Mouse (Mus musculus) lung, embryonic 15.5 days (tissue): ENCODE measurements around the gene Kalrn. TPM values are rescaled to one million over a fixed set of nuclear protein-coding genes. Genes with fewer than 3 reads are reported as not detected.
"Not testable (repeated sequence)": the region's sequence is repeated elsewhere in the genome, so short reads cannot be mapped to it uniquely, and the experiment has no call there.

Experiments
- ATAC-seq: fragments of 200-750 bp; cut with Nextera tagmentation; 2 replicates; pipeline ENCODE4 v1.8.0; 2017; ENCODE audit warnings: moderate number of reproducible peaks, borderline replicate concordance; ENCODE audit not compliant: low FRiP score, low TSS enrichment; ENCODE audit errors: extremely low read depth
- H3K27ac ChIP-seq: fragments of 300-500 bp; sonication (generic); 2 replicates; pipeline ENCODE4 v1.5.1; 2015; ENCODE audit warnings: moderate library complexity, mild to moderate bottlenecking, inconsistent platforms
- H3K27me3 ChIP-seq: fragments of 300-500 bp; sonication (generic); 2 replicates; pipeline ENCODE4 v1.6.1; 2015; ENCODE audit warnings: inconsistent platforms
- H3K36me3 ChIP-seq: fragments of 300-500 bp; sonication (generic); 2 replicates; pipeline ENCODE4 v1.6.1; 2015; ENCODE audit warnings: inconsistent platforms
- H3K4me1 ChIP-seq: fragments of 300-500 bp; sonication (generic); 2 replicates; pipeline ENCODE4 v1.6.1; 2015; ENCODE audit warnings: inconsistent platforms
- H3K4me2 ChIP-seq: fragments of 300-500 bp; sonication (generic); 2 replicates; pipeline ENCODE4 v1.6.1; 2015; ENCODE audit warnings: inconsistent platforms, mild to moderate bottlenecking, moderate library complexity
- H3K4me3 ChIP-seq: fragments of 300-500 bp; sonication (generic); 2 replicates; pipeline ENCODE4 v1.5.1; 2015; ENCODE audit warnings: mild to moderate bottlenecking, inconsistent platforms
- H3K9ac ChIP-seq: fragments of 300-500 bp; sonication (generic); 2 replicates; pipeline ENCODE4 v1.6.1; 2015; ENCODE audit warnings: inconsistent platforms
- H3K9me3 ChIP-seq: fragments of 300-500 bp; sonication (generic); 2 replicates; pipeline ENCODE4 v1.6.1; 2016; ENCODE audit warnings: inconsistent platforms
- WGBS: fragments of 180-500 bp; shearing (Covaris S2); methylation state at CpG from one replicate; pipeline ENCODE4 v1.1.7; 2015; 5-methylcytosine and 5-hydroxymethylcytosine counted together
- polyA plus RNA-seq: library from polyadenylated mRNA; unstranded; fragments of >200 nt; fragmentation: Nextera tagmentation; extraction: Ambion mirVana; gene quantifications from 2 replicates; pipeline ENCODE4 v1.2.1, GENCODE M21; 2015

Kalrn gene
- polyA plus RNA-seq, 1 experiment from 2014 or later = 14.4 TPM

DNA sequence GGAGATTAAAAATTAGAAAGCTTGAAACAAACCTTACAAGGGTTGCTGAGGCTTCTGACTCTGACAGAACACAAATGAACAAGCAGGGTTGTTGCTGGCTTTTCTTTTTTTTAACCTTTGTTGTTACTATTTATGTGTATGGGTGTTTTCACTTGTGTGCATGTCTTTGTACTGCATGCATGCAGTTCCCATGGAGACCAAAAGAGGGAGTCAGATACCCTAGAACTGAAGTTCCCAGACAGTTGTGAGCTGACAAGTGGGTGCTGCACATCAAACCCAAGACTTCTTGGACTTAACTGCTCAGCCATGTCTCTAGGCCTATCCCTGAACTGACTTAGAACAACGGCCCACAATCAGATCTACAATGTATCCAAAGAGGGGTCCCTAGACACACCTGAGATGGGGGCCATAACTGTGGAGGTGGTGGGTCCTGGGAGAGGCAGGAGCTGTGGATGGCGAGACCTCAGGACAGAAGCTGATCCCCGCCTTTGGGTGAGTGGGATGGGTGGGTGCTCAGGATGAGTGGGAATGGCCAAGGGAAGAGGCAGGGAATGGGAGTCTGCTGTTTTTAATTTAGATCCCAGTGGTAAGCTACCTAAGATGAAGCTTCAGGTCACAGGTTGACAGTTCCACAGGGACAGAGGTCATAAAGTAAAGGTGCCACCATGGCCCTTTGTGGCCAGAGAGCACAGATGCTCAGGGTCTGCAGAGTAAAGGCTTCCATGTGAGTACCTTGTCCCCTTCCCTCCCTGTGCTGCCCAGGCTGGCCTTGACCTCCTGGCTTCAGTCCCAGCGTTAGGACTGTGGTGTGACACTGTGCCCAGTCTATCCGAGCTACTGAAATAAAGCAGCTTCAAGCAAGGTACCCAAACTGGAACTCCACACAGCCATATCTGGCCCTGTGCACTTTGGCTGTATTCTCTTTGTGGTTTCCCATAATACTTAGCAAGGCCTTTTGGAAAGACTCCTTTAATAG, 490.6 kb downstream of the Kalrn start:
- Histone ChIP-seq H3K9me3 (no peaks in the 10 kb centered on the region), H3K4me1 (peaks cover 51% of the 10 kb centered on the region), H3K4me2 (no peak overlapping the region), H3K9ac (no peak overlapping the region), H3K27ac (0 out of 2 replicates have a peak overlapping the region, but pooled peaks have one; percentile 27), H3K27me3 (no peaks in the 10 kb centered on the region), H3K36me3 (no peaks in the 10 kb centered on the region), H3K4me3 (no peak overlapping the region)
- 86% methylated on average over 5 of the region's 5 CpGs for WGBS
- ATAC-seq = no peak

DNA sequence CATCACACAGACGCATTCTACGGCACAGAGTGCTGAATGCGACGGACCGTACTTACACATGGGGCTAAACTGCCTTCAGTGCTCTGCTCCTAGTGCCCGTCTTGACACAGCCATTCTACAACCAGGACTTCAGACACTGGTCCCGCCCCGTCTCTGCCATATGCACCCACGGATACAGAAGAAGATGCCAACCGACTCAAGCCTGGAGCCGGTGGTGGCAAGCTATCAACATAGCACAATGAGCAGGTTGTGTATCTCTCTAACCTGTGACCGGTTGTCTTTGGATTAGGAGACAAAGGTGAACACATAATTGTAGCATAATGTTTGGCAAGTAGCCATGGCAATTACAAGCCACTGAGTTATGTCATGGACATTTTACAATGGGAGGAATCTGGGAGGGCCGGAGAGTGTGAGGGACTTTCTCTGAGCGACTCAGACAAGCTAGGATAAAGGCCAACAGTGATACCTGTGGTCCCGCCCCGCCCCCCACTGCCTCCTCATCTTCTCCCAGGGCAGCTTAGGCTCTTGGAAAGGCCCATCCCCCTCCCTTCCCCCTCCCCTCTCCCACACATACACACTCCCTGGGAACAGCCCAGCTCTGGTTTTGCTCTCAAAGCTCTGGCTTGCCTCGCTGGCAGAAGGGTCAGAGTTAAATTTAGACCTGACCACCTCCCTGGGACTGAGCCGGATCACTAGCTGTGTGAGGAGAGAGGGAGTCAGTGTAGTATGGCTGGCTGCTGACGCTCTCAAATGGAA, 491.5 kb downstream of the Kalrn start:
- H3K4me1 ChIP-seq = peaks cover 44% of the 10 kb centered on the region

DNA sequence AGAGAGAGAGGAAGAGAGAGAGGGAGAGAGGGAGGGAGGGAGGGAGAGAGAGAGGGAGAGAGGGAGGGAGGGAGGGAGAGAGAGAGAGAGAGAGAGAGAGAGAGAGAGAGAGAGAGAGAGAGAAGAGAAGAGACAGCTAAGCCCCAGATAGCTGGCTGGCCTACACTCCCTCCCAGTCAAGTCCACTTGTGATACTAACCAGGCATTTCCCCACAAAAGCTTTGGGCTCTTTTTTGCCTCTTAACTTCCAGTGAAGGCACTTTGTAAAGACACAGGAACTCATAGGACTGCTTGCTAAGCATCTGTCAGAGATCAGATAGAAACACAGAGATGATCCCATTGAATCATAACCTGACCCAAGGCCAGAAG, 492.0 kb downstream of the Kalrn start:
- Histone ChIP-seq H3K4me1 (peaks cover 42% of the 10 kb centered on the region), H3K27ac (peak overlapping the region; percentile 27; the same call in 1 of the 2 replicates)
- H3K36me3 ChIP-seq, H3K27me3 ChIP-seq, H3K4me2 ChIP-seq, ATAC-seq, H3K9me3 ChIP-seq, H3K4me3 ChIP-seq, H3K9ac ChIP-seq: not testable (repeated sequence)

More for the DNA sequence above, 491.5 kb downstream of the Kalrn start:
- no peak overlapping the region for H3K4me2 ChIP-seq
- no peak overlapping the region for H3K4me3 ChIP-seq
- H3K36me3 ChIP-seq = no peaks in the 10 kb centered on the region
- peak overlapping the region; percentile 27; the same call in 1 of the 2 replicates for H3K27ac ChIP-seq
- peak; percentile 68 for ATAC-seq
- 50% methylated on average over 19 of the region's 19 CpGs for WGBS
- H3K27me3 ChIP-seq = no peaks in the 10 kb centered on the region
- H3K9ac ChIP-seq = no peak overlapping the region
- H3K9me3 ChIP-seq = no peaks in the 10 kb centered on the region

DNA sequence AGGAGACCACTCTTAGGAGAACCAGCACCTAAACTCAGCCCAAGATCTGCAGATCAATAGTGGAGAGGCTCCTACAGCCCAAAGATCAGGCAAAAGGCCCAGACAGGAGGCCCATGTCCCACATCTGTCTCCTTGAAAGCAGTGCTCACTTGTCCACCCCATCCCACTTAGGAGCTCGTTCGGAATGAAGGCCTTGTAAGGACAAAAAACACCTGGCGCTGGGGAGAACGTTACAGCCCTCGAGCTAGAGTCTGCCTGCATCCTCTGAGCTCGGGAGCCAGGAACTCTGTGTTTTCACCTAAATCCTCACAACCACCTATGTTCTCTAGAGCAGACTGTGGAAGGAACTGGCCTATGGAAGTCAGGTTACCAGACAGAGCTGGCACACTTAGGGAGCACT, 492.5 kb downstream of the Kalrn start:
- WGBS = 27% methylated on average over 6 of the region's 6 CpGs

DNA sequence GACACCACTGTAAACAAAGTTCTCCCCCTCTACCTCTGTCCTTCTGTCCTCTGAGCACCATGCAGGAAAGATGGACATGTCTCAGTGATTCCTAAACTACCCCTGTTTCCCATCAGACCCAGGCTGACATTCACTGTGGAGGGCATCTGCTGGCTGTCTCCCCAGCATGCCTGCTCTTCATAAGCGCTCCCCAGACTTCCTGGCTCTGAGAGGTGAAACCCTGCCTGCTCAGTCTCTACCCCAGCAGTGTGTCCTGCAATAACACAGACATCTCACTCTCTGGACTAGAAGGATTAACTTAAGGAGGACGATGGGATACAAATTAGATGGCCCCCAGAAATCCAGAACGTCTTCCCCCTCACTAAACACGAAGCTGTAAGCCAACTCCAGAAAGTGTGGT, 493.8 kb downstream of the Kalrn start:
- H3K9me3 ChIP-seq = no peaks in the 10 kb centered on the region
- no peak overlapping the region for H3K4me3 ChIP-seq
- peaks cover 36% of the 10 kb centered on the region for H3K4me1 ChIP-seq
- H3K36me3 ChIP-seq = no peaks in the 10 kb centered on the region
- H3K4me2 ChIP-seq = no peak overlapping the region
- no peak for ATAC-seq
- H3K27ac ChIP-seq = no peak overlapping the region
- H3K27me3 ChIP-seq = no peaks in the 10 kb centered on the region
- H3K9ac ChIP-seq = no peak overlapping the region
- 64% methylated on average over 4 of the region's 4 CpGs for WGBS

More for the DNA sequence above, 492.5 kb downstream of the Kalrn start:
- Histone ChIP-seq H3K36me3 (no peaks in the 10 kb centered on the region), H3K4me1 (peaks cover 37% of the 10 kb centered on the region), H3K27ac (0 out of 2 replicates have a peak overlapping the region, but pooled peaks have one; percentile 25), H3K9ac (no peak overlapping the region), H3K4me3 (no peak overlapping the region), H3K4me2 (no peak overlapping the region), H3K27me3 (no peaks in the 10 kb centered on the region), H3K9me3 (no peaks in the 10 kb centered on the region)
- no peak for ATAC-seq

DNA sequence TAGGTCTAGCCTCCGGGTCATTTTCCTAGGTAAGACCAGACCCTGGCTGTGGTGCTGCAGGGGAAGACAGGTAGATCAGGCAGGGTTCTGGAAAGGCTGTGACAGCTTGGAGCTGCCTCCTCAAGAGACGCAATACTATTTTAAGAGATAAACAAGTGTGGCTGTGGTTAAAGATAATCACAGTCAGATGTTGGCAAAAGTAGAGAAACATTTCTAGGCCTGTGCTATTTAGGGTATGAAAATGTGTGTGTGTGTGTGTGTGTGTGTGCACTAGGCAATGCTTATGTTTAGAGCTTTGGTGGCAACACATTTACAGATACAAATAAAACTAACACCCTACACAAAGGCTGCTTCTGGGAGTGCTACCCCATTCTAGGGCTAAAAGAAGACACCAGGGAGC, 494.6 kb downstream of the Kalrn start:
- H3K9ac ChIP-seq = no peak overlapping the region

DNA sequence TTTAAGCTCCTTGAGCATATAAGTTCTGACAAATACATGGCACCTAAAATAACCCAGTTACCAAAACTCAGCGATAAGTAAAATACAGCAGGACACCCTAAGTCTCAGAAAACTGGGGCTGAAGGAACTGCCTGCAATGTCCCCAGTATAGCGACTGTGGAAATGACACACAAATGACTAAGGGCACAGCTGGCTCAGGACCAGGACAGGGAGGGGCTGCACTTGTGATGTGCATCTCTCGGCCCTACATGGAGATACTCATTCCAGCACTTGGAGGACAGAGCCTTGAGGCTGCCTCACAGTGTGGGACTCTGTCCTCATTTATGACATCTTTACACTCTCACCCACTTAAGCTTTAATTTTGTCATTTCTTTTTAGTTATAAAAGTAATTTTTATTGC, 497.2 kb downstream of the Kalrn start:
- Histone ChIP-seq H3K4me2 (no peak overlapping the region), H3K36me3 (no peaks in the 10 kb centered on the region), H3K27me3 (no peaks in the 10 kb centered on the region), H3K27ac (no peak overlapping the region), H3K9me3 (no peaks in the 10 kb centered on the region; the same call in 1 of the 2 replicates), H3K4me1 (peaks cover 20% of the 10 kb centered on the region), H3K9ac (no peak overlapping the region), H3K4me3 (no peak overlapping the region)
- no peak for ATAC-seq
- WGBS = 55% methylated on average over 3 of the region's 3 CpGs

More for the DNA sequence above, 494.6 kb downstream of the Kalrn start:
- Histone ChIP-seq H3K9me3 (no peaks in the 10 kb centered on the region; the same call in 1 of the 2 replicates), H3K4me2 (no peak overlapping the region), H3K4me1 (peaks cover 33% of the 10 kb centered on the region), H3K4me3 (no peak overlapping the region), H3K27ac (no peak overlapping the region), H3K27me3 (no peaks in the 10 kb centered on the region), H3K36me3 (no peaks in the 10 kb centered on the region)
- no peak for ATAC-seq
- WGBS = 56% methylated on average over 2 of the region's 2 CpGs

DNA sequence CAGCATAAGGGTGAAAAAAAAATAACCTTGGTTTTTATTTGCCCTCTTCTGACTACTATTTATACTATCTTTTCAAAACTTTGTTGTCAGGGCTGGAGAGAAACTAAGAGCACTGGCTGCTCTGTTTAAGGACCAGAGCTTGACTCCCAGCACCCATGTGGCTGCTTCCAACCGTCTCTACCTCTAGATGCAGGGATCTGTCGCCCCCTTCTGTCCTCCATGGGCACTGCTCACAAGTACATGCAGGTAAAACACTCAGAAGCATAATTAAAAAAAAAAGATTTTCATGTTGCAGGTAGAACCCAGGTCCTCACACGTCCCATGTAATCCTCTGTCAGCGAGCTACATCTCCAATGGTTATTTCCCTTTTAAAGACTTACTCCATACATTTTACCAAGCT, 499.4 kb downstream of the Kalrn start:
- H3K27ac ChIP-seq = no peak overlapping the region
- 90% methylated on average over 4 of the region's 4 CpGs for WGBS
- no peaks in the 10 kb centered on the region for H3K36me3 ChIP-seq
- H3K27me3 ChIP-seq = no peaks in the 10 kb centered on the region
- no peak overlapping the region for H3K4me3 ChIP-seq
- H3K4me1 ChIP-seq = peaks cover 15% of the 10 kb centered on the region
- no peak overlapping the region for H3K9ac ChIP-seq
- no peaks in the 10 kb centered on the region; the same call in 1 of the 2 replicates for H3K9me3 ChIP-seq
- no peak overlapping the region for H3K4me2 ChIP-seq
- no peak for ATAC-seq

DNA sequence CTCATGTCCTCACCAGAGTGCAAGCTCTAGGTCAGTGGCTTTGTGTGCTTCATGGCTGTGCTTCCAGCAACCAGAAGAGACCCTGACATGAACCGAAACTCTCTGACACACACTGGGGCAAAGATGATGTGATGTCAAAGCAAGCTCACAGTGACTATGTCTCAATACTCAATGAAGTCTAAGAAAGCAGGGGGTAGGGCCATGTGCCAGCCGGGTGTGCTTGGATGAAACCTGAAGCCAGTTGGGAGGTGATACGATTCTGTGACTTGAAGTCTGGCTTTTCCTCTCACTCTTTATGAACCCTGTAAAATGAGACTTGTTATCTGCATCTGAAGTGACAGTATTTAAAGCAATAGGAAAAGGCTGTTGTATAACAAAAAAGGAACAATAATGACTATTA, 501.2 kb downstream of the Kalrn start:
- WGBS = 52% methylated on average over 3 of the region's 3 CpGs
- Histone ChIP-seq H3K4me3 (no peak overlapping the region), H3K27me3 (no peaks in the 10 kb centered on the region), H3K4me1 (peaks cover 15% of the 10 kb centered on the region), H3K4me2 (no peak overlapping the region), H3K36me3 (no peaks in the 10 kb centered on the region), H3K9me3 (no peaks in the 10 kb centered on the region; the same call in 1 of the 2 replicates), H3K9ac (no peak overlapping the region), H3K27ac (no peak overlapping the region)
- no peak for ATAC-seq

DNA sequence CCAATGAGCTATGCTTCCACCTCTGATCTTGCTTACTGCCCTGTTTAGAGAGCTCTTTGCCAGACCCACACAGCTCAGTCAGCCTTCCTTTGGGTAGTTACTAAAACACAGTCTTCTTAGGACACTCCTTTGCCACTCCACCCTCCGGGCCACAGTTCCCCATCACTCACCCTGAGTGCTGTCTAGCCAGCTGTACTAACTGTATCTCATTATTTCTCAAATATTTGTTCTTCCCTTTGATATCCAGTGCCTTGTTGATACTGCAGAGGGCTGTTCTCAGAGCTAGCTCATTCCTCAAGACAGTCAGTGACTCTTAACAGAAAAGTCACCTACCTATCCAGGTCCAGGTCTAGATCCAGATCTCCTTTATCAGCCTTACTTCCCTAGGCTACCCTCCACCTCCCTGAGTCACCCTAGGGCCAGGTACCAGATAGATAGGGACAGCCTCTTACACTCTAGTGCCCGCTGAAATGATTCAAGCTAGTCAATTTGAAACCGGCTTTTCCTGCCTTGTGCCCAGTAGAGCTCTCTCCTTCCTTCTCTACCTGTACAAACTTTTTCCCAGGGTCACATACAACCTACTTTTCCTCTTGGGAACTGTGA, 502.0 kb downstream of the Kalrn start:
- Histone ChIP-seq H3K4me3 (no peak overlapping the region), H3K36me3 (no peaks in the 10 kb centered on the region), H3K4me1 (peaks cover 15% of the 10 kb centered on the region), H3K9ac (no peak overlapping the region), H3K27me3 (no peaks in the 10 kb centered on the region), H3K9me3 (no peaks in the 10 kb centered on the region; the same call in 1 of the 2 replicates), H3K27ac (peak overlapping the region; percentile 25), H3K4me2 (no peak overlapping the region)
- ATAC-seq = peak; percentile 43; the same call in 1 of the 2 replicates
- WGBS = 57% methylated on average over 3 of the region's 3 CpGs

DNA sequence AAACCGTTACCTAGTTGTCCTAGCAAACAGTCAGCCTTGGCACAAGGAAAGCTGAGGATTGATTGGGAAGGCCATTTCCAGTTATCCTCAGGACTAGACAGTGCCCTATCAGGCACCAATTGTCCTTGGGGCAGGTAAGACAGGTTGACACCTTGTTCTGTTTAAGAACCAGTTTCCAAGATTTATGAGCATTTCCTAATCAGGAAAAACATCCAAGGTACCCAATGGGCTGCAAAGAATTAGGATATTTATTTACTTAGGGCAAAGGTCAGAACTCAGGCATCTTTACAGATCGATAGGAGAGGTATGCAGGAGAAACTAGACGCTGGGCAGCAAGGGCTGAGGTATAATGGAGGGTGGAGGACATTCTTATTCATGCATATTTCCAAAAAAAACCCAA, 503.9 kb downstream of the Kalrn start:
- Histone ChIP-seq H3K27ac (no peak overlapping the region), H3K9me3 (no peaks in the 10 kb centered on the region; the same call in 1 of the 2 replicates), H3K27me3 (no peaks in the 10 kb centered on the region), H3K4me1 (peaks cover 15% of the 10 kb centered on the region), H3K9ac (no peak overlapping the region), H3K4me3 (no peak overlapping the region), H3K4me2 (no peak overlapping the region), H3K36me3 (no peaks in the 10 kb centered on the region)
- 31% methylated on average over 3 of the region's 3 CpGs for WGBS
- ATAC-seq = no peak
